Mouse (Mus musculus): ENCODE measurements around the gene Adgrf3.

DNA sequence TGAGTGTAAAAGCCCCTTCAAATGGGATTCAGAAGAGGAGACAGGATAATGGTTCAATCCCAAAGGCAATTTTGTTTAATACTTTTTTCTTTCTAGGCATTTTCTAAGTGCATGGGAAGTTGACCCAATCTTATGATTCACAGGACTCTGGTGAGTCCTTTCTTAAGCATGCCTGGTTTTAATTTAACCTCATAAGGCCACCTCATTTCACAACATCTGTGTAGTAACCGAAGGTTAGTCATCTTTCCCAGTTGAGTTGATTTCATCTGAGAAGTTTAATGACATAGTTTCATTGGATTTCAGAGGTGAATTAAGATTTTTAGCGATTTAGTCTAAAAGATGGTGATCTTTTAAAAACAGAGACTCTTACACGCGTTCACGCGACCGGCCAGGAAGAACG lies 17.2 kb upstream of the Adgrf3 start:
- TF ChIP-seq CTCF (IDR thresholded peaks at IDR 0.05; ENCODE audit: low read depth, low read length) (no peak), GATA1 (IDR thresholded peaks at IDR 0.05; ENCODE audit: borderline replicate concordance, low read length) (no peak), POLR2AphosphoS5 (IDR thresholded peaks at IDR 0.05; ENCODE audit: insufficient replicate concordance, low read depth, low read length) (no peak)

Measured in G1E (cell line).